Mouse (Mus musculus) T-helper 1 cell (primary cell): ENCODE measurements around the gene Adgrf1.

Source experiments
- in situ Hi-C: fragments of 300-600 bp; cut with MboI, MseI; formaldehyde crosslinking; loops from one replicate; pipeline ENCODE4 v1.15.1; 2025; ENCODE audit warnings: high pct_unique_total_duplicates

Adgrf1 gene

DNA sequence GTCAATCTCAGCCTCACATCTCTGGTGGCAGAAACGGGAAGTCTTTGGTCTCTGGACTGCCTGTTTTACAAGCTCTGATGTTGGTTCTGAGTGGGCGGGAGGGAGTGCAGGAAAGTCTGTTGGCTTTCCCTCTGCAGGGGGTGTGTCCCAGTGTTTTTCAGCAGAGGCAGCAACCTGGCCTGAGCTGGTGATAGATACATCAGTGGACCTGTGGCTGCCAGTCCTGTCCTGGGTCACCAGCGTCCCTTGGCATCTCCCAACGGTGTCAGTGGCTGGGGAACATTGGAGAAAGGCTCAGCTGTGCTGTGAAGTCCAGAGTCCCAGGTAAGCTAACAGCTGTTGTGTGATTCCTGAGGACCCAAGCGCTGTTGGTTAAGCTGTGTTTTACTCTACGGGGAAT lies at the start of gene Adgrf1:
Adgrf1 (plus strand) TSS at position 169 of the 400 bp plus-strand sequence.
- in situ Hi-C loops: no loop called here

DNA sequence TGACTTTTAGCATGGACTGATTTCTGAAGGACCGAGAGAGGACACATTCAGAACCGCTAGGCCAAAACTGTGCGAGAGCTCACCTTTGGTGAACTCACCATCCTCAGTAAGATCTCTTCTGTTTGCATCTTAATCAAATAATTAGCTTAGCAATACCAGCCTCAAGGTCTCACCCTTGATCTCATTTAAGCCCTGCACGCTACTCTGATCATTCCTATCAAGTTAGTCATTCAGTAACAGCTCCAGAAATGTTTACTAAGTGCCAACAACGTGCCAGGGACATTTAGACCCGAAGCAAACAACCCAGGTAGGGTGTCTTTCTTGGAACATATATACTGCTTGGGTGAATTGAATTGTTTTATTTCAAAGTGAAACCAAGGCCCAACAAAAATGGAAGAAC lies 44.0 kb upstream of the Adgrf1 start:
- in situ Hi-C loops: loop anchor here (5.0 to 25.0 kb wide), 2 partner anchors 204 to 1586 kb away; partner anchors contain the start of gene Runx2

DNA sequence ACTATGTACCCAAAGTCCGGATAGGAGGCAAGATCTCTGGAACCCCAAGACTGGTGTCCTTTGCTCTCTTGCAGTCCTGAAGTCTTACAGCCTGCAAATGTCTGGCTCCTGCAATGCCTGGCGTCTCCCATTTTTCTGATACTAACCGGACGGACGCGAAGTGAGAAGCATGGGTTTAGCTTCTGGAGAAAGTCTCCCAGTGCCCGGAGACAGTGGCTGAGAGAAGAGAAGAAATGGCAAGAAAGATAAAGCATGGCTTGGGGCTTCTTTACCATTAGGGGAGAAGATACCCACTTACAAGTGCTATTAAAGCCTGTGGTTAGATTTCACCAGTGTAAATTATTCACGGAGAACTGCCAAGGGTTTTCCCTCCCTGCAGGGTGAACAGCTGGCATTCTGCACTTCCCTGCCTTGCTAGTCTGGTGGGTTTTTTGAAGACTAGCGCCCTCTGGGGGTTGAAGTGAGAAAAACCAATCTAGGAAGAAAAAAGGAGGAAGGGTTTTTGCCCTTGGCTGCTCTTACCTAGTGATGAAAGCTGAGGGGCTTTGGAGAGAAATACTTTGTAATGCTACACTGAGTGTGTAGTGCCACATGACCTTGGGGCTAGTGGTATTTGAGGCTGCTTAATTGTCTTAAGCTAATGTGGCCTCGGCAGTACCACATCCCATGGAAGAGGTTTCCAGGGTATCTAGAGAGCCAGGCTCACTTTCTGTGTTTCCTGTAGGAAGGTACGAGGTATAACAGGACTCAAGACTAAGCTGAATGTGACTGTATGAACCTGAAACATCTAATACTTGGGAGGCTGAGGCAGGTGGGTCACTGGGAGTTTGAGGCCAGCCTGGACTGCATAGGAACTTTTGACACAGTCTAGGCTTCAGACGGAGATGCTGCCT lies 40.3 kb upstream of the Adgrf1 start:
- in situ Hi-C loops: loop anchor here (5.0 to 25.0 kb wide), 2 partner anchors 208 to 1582 kb away; partner anchors contain the start of gene Runx2

DNA sequence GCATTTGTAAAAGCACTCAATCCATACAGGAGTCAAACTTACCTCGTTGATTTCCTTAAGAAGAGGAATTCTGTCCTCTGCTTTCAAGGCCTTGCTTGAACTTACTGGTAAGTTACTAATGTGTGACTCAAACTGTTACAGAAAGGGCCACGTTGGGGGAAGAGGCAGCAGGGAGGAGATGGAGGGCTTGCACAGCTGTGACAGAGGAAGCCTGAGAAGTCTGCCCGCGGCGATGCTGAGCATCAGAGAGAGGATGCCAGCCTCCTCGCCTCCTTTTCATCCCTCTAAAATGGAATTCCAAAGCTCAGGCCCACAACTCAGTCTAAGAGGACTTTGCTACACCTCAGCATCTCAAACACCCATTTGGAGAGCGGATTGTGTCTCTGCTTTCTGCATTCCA lies 39.3 kb upstream of the Adgrf1 start:
- in situ Hi-C loops: loop anchor here (25.0 kb wide), 1 partner anchor 1581 kb away; the partner anchor contains the start of gene Runx2

DNA sequence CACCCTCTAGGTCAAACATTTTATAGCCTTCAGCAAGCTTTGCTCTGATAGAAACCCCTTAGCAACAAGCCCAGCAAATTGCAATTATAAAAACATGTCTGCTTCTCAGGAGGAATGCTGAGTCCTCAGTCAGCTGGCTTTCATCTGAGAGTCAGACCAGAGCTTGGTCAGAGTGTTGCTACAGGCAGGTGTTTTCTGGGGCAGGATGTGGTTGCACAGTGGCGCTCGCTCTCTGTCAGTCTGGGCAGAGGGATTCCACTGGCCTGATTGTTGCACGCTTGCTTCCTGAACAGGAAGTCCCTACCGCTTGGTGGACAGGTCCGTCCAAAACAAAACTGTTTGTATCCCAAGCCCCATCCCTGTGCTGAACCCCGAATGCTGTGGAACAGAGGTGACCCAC lies 37.4 kb upstream of the Adgrf1 start:
- in situ Hi-C loops: loop anchor here (25.0 kb wide), 1 partner anchor 1580 kb away; the partner anchor contains the start of gene Runx2

DNA sequence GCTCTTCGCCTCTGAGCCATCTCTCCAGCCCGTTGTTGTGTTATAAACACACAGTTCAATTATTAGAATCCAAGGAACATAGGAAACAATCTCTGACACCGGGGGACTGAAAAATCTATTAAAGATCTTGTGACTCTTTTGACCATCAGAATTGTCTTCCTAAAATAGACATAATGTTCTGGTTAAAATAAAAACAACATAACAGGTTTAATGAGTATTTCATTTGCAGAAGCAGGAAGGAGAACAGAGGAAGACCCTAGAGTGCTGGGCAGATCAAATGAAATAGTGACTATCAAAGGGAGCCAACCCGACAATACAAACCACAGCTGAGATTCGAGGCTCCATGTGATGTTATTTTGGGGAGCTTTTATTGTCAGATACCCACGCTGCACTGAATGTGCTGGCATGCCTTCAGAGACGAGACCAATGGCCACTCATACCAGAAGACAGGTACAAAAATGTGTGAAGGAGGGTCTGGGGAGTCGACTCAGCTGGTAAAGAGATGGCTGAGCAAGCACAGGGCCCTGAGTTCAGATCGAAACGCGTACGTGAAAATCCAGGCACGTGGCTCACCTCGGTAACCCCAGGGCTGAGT lies 33.4 kb upstream of the Adgrf1 start:
- in situ Hi-C loops: loop anchor here (25.0 kb wide), 1 partner anchor 1576 kb away; the partner anchor contains the start of gene Runx2

DNA sequence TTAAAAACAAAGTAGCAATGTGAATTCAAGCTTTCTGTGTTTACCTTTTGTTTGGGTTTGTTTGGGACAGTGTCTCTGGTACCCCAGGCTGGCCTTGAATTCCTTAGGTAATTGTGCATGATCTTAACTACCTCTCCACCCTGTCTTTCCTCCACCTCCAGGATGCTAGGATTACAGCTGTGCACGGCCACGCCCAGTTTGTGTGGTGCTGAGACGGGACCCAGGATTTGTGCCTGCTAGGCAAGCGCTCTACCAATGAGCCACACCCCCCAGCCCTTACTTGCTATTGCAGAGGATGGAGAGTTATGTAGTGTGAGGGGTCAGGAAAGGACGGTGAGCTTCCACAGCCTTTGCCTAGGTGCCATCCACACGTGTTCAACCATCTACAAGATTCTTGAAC lies 31.1 kb upstream of the Adgrf1 start:
- in situ Hi-C loops: loop anchor here (25.0 kb wide), 1 partner anchor 1573 kb away; the partner anchor contains the start of gene Runx2

DNA sequence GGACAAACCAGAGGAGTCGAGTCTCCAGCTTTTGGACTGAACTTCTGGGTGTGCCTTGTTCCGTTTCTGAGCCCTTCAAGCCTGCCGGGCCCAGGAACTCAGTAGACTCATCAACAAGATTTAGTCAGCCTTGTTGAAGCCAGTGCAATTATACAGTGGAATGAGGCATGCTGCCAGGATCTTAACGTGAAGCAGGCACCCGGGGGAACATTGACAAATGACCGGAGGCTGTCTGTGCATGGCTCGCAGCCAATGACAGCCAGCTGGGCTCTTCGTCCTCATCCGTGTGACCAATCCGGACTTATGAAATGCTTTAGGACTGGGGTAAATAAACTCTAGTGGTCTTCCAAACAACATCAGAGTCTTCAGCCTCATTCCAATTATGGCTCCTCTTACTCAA lies 29.0 kb upstream of the Adgrf1 start:
- in situ Hi-C loops: loop anchor here (25.0 kb wide), 1 partner anchor 1571 kb away; the partner anchor contains the start of gene Runx2

DNA sequence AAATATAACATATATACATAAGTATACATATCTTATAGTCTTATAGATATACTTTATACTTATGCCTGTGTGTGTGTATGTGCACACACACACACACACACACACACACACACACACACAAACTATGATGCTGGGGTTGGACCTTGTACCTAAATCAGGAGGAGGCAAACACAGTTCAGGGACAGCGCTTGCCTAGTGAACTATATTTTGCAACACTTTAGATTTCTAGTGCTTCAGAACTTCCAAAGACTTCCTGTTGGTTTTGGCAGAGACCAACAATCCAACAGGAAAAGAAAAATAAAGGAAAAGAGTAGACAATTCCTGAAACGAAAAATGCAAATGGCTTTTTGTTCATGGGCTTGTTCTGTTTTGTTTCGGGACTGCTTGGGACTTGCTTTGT lies 27.5 kb upstream of the Adgrf1 start:
- in situ Hi-C loops: loop anchor here (25.0 kb wide), 1 partner anchor 1570 kb away; the partner anchor contains the start of gene Runx2

DNA sequence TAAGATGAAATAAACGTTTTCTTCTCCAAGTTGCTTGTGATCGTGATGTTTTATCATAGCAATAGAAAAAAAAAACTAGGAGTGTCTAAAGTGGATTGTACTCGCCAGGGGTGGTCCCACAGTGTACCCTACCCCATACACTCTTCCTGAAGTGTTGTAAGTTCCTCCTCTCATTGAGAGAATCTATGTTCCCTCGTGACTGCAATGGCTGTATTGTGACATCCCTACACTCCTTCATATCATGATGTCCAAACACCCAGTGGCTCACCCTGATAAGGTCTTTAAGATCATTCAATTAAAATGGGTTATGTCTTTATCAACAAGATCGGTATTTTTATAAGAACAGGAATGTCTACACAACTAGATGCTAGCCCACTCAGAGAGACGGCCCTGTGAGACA lies 24.8 kb upstream of the Adgrf1 start:
- in situ Hi-C loops: loop anchor here (25.0 kb wide), 1 partner anchor 1567 kb away; the partner anchor contains the start of gene Runx2

DNA sequence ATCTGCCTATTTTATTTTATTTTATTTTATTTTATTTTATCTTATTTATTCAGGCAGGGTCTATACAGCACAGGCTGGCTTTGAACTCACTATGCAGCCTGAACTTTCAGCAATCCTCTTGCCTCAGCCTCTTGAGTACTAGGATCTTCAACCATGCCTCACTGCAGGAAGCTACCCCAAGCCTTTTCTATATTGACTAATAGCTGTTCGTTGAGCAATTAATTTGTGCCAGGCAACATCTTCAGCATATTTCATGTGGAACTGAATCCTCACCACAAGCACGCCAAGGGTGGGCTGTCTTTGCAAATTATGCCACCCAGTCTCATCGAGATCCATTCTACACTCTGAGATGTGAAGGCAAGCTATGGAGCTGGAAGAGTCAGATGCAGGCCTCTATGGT lies 22.9 kb upstream of the Adgrf1 start:
- in situ Hi-C loops: loop anchor here (25.0 kb wide), 1 partner anchor 1565 kb away; the partner anchor contains the start of gene Runx2

DNA sequence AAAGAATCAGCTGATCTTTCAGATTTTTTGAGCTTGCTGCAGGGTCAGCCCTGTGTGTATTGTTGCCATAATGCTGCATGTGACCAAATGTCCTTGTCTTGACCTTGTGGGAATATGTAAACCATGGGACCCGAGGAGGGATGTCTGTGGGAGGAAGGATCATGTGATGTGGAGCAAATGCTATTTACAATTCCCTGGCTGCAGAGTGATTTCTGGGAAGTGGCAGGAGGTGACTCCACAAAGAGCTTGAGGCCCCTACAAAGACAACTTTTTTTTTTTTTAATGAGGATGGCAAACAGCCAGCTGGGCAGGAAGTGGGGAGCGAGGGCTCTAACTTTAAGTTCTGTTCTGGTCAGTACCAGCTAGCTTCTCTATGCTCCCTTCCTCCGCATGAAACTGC lies 20.5 kb upstream of the Adgrf1 start:
- in situ Hi-C loops: loop anchor here (25.0 kb wide), 1 partner anchor 1563 kb away; the partner anchor contains the start of gene Runx2

DNA sequence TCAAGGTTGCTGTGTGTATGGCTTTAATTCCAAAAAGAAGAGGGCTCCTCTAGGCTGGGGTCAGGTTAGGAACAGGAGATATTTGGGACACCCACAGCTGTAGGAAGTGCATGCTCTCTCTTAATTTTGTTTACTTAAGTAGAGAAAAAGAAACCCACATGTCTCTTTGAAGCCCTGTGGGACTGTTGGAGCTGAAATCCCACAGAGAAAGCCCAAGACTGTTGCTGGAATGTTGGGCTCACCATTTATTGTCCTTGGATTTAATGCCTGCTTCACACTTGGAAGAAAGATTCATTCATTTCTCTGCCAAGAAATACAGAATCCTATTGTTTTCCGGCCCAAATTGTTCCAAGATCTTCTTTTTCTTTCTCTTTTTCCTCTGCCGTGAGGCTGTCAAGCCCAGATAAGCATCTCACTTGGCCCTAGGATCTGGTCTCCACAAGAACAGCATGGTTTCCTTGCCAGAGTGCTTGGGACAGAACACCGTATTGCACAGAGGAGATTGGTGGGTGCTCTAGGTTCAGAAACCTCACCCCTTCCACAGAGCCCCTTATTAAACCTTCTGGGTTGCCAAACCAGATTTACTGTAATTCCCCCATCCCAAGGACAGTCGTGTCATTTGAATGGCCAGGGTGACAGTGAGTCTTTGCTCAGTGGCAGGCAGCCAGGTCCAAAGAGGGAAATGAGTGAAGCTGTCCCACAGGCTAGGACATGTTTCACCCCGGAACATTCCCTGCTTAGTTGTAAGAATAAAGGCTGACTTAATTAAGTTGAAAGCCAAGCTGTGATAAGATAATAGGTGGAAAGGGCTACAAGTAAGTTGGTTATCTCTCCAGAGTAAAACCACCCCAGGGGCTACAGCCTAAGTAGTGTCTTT lies 18.6 kb upstream of the Adgrf1 start:
- in situ Hi-C loops: no loop called here

DNA sequence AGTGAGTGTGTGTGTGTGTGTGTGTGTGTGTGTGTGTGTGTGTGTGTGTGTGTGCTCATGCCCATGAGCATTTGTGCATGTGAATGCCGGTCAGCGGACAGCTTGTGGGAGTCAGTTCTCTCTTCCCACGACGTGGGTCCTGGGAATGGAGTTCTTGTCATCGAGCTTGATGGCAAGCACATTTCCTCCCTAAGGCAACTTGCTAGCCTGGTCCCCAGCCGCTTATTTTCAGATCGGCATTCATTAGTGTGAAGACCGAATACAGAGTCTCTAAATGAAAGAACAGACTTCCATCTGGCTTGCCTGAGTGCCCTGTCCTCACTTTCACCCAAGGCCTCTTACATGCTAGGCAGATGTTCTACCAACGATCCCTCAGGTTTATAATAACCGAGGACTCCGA lies 17.3 kb upstream of the Adgrf1 start:
- in situ Hi-C loops: no loop called here

DNA sequence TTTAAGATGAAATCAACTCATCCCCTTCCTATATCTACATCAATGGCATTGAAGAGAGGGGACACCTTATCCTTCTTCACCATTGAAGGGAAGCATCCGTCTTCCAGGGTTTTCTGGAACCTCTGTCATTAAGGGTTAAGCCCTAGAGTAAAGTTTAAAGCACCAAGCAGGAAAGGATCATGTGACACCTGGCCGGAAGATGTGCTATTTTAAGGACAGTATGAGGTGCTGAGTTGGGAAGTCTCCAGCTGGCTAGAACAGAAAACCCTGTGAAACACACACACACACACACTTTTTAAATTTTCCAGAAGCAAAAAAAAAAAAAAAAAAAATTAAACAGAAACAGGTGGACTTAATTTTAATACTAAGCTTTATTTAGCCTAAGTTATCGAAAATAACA lies 15.9 kb upstream of the Adgrf1 start:
- in situ Hi-C loops: no loop called here

DNA sequence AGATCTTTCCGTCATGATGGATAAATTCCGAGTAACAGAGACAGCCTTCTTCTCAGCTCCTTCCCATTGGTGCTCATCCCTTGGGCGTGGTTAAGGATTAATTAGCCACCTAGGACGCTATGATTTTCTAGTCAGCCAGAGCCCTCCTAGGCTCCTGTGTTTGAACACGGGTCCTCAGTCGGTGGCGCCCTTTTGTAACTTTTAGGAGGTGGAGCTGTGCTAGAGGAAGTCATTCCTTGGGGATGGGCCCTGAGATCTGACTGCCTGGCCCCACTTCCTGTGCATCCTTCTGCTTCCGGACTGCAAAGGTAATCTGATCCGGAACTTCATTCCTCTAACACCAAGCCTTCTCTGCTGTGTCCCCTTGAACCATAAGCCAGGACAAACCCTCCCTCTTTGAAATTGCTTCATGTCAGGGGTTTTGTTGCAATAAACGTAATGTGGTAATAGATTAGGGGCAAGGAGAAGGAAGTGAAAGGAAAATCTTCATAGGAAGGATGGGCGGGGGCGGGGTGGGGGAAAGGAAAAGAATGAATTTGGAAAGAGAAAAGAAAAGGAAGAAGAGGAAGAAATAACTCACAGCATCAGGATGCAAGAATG lies 13.5 kb upstream of the Adgrf1 start:
- in situ Hi-C loops: no loop called here

DNA sequence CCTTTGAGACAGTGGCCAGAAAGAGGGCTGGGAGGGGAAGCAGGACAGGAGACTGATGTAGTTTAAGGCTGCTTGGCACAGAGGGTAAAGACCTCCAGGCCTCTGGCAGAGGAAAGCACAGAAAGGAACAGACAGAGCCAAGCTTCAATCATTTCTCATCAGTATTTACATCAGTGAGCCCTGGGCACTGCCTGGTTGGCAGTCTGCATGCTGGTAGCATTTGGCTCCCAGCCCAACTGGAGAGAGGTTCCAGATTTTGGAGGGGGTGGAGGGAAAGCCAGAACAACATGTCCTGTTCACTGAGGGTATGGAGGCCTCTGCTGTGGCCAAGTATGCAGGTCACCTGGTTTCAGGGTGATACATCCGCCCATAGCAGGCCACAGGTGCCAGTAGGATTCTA lies 12.4 kb upstream of the Adgrf1 start:
- in situ Hi-C loops: no loop called here

DNA sequence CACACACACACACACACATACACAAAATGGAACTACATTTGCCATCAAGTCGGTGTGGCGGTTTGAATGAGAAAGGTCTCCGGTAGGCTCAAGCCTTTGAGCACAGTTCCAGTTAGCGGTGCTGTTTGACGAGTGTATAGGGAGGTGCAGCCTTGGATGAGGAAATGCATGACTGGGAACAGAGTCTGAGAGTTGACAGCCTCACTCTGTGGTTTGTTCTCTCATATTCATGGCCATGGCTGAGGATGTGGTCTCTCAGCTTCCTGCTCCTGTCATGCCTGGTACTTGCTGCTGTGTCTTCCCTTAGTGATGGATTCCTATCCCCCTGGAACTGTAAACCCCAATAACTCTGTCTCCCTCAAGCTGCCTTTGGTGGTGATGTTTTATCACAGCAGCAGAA lies 8.2 kb upstream of the Adgrf1 start:
- in situ Hi-C loops: loop anchor here (10.0 kb wide), 1 partner anchor 343 kb away; no protein-coding TSS in a partner anchor

DNA sequence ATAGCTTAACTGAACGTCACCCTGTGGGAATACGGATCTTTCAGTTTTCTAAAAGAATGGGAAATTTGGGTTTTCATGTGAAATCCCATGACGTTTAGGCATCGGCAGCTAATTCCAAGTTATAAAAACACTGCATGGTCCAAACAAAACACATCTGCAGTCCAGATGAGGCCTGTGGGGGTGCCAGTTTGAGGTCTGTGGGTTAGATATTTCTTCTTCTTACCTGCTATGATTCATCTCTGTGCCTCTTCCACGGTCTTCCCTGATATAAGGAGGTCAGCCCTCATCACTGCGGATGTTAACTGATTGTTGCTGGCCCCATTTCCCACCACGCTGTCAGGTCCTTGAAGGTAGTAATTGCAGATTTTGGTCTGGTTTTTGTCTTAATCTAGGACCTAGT lies 5.4 kb upstream of the Adgrf1 start:
- in situ Hi-C loops: loop anchor here (5.0 to 10.0 kb wide), 2 partner anchors 193 to 340 kb away; no protein-coding TSS in a partner anchor

DNA sequence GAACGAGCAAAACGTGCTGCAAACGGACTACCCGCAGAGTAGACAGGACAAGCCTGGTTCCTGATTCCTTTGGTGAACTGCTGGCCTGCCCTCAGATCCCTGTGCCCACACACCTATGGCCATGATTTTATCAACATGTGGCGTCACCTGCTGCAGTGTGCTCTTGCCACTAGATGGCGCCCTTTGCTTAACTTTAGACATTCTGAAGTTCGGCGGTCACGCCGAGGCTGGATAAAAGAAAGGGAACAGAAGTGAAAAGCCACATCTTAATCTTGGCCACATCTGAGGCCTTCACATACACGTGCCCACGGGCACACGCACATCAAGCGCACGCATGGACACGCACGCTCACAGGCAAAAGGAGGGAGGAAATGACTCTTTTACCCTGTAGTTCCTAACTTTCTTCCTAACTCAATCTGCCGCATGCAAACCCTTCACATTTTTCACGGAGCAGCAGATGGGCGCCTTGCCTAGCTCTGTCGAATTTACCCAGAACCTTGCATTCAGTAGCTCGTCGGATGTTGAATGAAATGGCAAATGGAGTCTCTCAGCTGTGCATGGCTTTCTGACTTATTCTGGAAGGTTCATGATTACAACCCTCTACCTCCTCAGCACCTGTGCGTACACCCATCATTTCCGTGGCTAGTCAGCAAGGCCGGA lies 4.8 kb upstream of the Adgrf1 start:
- in situ Hi-C loops: loop anchor here (5.0 to 10.0 kb wide), 2 partner anchors 192 to 339 kb away; no protein-coding TSS in a partner anchor
